Mouse (Mus musculus) liver, postnatal 0 days (tissue): ENCODE data around the gene Rpp38. TPM values are rescaled to one million over a fixed set of nuclear protein-coding genes. Genes with fewer than 3 reads are reported as not detected.

Experiments used
- ATAC-seq: fragments of 200-750 bp; cut with Nextera tagmentation; 2 replicates; pipeline ENCODE4 v1.8.0; 2017; ENCODE audit warnings: mild to moderate bottlenecking, moderate library complexity
- DNase-seq: peaks from one replicate; pipeline ENCODE4 v3.0.0-alpha.2; 2016
- H3K27ac ChIP-seq: fragments of 300-500 bp; sonication (generic); 2 replicates; pipeline ENCODE4 v1.5.1; 2014; ENCODE audit warnings: antibody characterized with exemption, moderate library complexity, mild to moderate bottlenecking, low read depth
- H3K27me3 ChIP-seq: fragments of 300-500 bp; sonication (generic); 2 replicates; pipeline ENCODE4 v1.6.1; 2014; ENCODE audit warnings: low read length, control low read depth, mixed read lengths; ENCODE audit not compliant: insufficient read depth
- H3K36me3 ChIP-seq: fragments of 300-500 bp; sonication (generic); replicated peaks from 2 replicates; pipeline ENCODE4 v1.6.1; 2014; ENCODE audit warnings: mild to moderate bottlenecking, control low read depth, low read length, moderate library complexity, mixed read lengths; ENCODE audit not compliant: insufficient read depth
- H3K4me1 ChIP-seq: fragments of 300-500 bp; sonication (generic); 2 replicates; pipeline ENCODE4 v1.6.1; 2014; ENCODE audit warnings: antibody characterized with exemption, mild to moderate bottlenecking, control low read depth; ENCODE audit not compliant: insufficient read depth
- H3K4me2 ChIP-seq: fragments of 300-500 bp; sonication (generic); 2 replicates; pipeline ENCODE4 v1.6.1; 2014; ENCODE audit warnings: low read depth, mild to moderate bottlenecking, low read length, moderate library complexity, mixed read lengths
- H3K4me3 ChIP-seq: fragments of 300-500 bp; sonication (generic); 2 replicates; pipeline ENCODE4 v1.5.1; 2014; ENCODE audit warnings: low read depth, low read length
- H3K9ac ChIP-seq: fragments of 300-500 bp; sonication (generic); replicated peaks from 2 replicates; pipeline ENCODE4 v1.6.1; 2014; ENCODE audit warnings: mild to moderate bottlenecking, moderate library complexity
- H3K9me3 ChIP-seq: fragments of 300-500 bp; sonication (generic); 2 replicates; pipeline ENCODE4 v1.6.1; 2016; ENCODE audit warnings: mild to moderate bottlenecking, control low read depth, low read length, mixed read lengths
- CTCF ChIP-seq: sonication (generic); IDR thresholded peaks from 2 replicates; pipeline ENCODE4 v1.5.1; 2016; ENCODE audit warnings: antibody characterized with exemption, low read depth
- EP300 ChIP-seq: IDR thresholded peaks from 2 replicates; pipeline ENCODE4 v1.6.1; 2016; ENCODE audit warnings: antibody characterized with exemption, low read depth, mild to moderate bottlenecking
- WGBS: fragments of 180-500 bp; shearing (Covaris S2); extraction: QIAGEN DNeasy Blood & Tissue Kit; methylation state at CpG from one replicate; pipeline ENCODE4 v1.1.7; 2014; ENCODE audit not compliant: insufficient replicate concordance; 5-methylcytosine and 5-hydroxymethylcytosine counted together
- polyA plus RNA-seq: library from polyadenylated mRNA; unstranded; fragments of >200 nt; fragmentation: Nextera tagmentation; extraction: Ambion mirVana; gene quantifications from 2 replicates; pipeline ENCODE4 v1.2.1, GENCODE M21; 2015

Rpp38 gene
- polyA plus RNA-seq, 1 experiment from 2014 or later = 10.3 TPM

- ATAC-seq = no peak
- Histone ChIP-seq H3K9ac (peak overlapping the region; percentile 64), H3K4me3 (no peak overlapping the region)
These were observed 1.3 kb downstream of the Rpp38 start for GRCm38 (mm10) chr2:3331071-3331703.

GRCm38 (mm10) chr2:3327351-3327750 lies 5.1 kb downstream of the Rpp38 start:
- H3K27ac ChIP-seq = no peak overlapping the region
- H3K9me3 ChIP-seq = no peaks in the 10 kb centered on the region
- no peaks in the 10 kb centered on the region for H3K27me3 ChIP-seq
- no peak overlapping the region for H3K4me3 ChIP-seq
- H3K4me1 ChIP-seq = peaks cover 17% of the 10 kb centered on the region
- 20% methylated on average over 1 of the region's 1 CpGs for WGBS
- DNase-seq (peak; percentile 70), ATAC-seq (peak; percentile 47)
- H3K36me3 ChIP-seq = peaks cover 30% of the 10 kb centered on the region
- H3K4me2 ChIP-seq = no peak overlapping the region
- TF ChIP-seq CTCF = peak; percentile 81
- no peak for TF ChIP-seq EP300
- H3K9ac ChIP-seq = no peak overlapping the region

More at GRCm38 (mm10) chr2:3331071-3331703, 1.3 kb downstream of the Rpp38 start:
- Histone ChIP-seq H3K9me3 (no peaks in the 10 kb centered on the region), H3K4me2 (peak overlapping the region; percentile 83), H3K27ac (peak overlapping the region; percentile 69; the same call in 1 of the 2 replicates), H3K36me3 (peaks cover 10% of the 10 kb centered on the region), H3K27me3 (no peaks in the 10 kb centered on the region), H3K4me1 (peaks cover 26% of the 10 kb centered on the region)
- TF ChIP-seq CTCF (no peak), EP300 (no peak)
- DNase-seq = no peak
- WGBS = 47% methylated on average over 5 of the region's 5 CpGs

GRCm38 (mm10) chr2:3326547-3326946 lies 5.9 kb downstream of the Rpp38 start:
- Histone ChIP-seq H3K27ac (no peak overlapping the region), H3K27me3 (no peaks in the 10 kb centered on the region), H3K9me3 (no peaks in the 10 kb centered on the region), H3K4me1 (peaks cover 13% of the 10 kb centered on the region), H3K36me3 (peaks cover 32% of the 10 kb centered on the region), H3K9ac (no peak overlapping the region), H3K4me2 (no peak overlapping the region), H3K4me3 (no peak overlapping the region)
- WGBS = 79% methylated on average over 1 of the region's 1 CpGs
- ATAC-seq = no peak
- no peak for TF ChIP-seq CTCF
- no peak for TF ChIP-seq EP300
- no peak for DNase-seq

- TF ChIP-seq EP300 (no peak), CTCF (no peak)
- no peak overlapping the region for H3K27ac ChIP-seq
- ATAC-seq (no peak), DNase-seq (no peak)
- H3K4me2 ChIP-seq = no peak overlapping the region
- H3K4me1 ChIP-seq = no peaks in the 10 kb centered on the region
- no peaks in the 10 kb centered on the region for H3K27me3 ChIP-seq
- no peak overlapping the region for H3K9ac ChIP-seq
- H3K9me3 ChIP-seq = no peaks in the 10 kb centered on the region
- WGBS = 90% methylated on average over 7 of the region's 7 CpGs
- no peak overlapping the region for H3K4me3 ChIP-seq
- peaks cover 34% of the 10 kb centered on the region for H3K36me3 ChIP-seq
These were observed 7.9 kb downstream of the Rpp38 start for GRCm38 (mm10) chr2:3324381-3325130.

GRCm38 (mm10) chr2:3323132-3323531 lies 9.3 kb downstream of the Rpp38 start:
- Histone ChIP-seq H3K9me3 (no peaks in the 10 kb centered on the region), H3K4me1 (no peaks in the 10 kb centered on the region), H3K27me3 (no peaks in the 10 kb centered on the region), H3K4me3 (no peak overlapping the region), H3K4me2 (no peak overlapping the region), H3K36me3 (peaks cover 30% of the 10 kb centered on the region), H3K9ac (no peak overlapping the region), H3K27ac (no peak overlapping the region)
- WGBS = 76% methylated on average over 2 of the region's 2 CpGs
- no peak for DNase-seq
- no peak for ATAC-seq
- TF ChIP-seq CTCF (no peak), EP300 (no peak)

GRCm38 (mm10) chr2:3305426-3306025 lies 26.9 kb downstream of the Rpp38 start:
- H3K27ac ChIP-seq = no peak overlapping the region
- no peak overlapping the region for H3K9ac ChIP-seq
- 80% methylated on average over 3 of the region's 3 CpGs for WGBS
- TF ChIP-seq CTCF (no peak), EP300 (no peak)
- ATAC-seq (no peak), DNase-seq (no peak)
- H3K4me1 ChIP-seq = no peaks in the 10 kb centered on the region
- no peaks in the 10 kb centered on the region for H3K27me3 ChIP-seq
- H3K36me3 ChIP-seq = no peaks in the 10 kb centered on the region; the same call in 1 of the 2 replicates
- H3K9me3 ChIP-seq = no peaks in the 10 kb centered on the region
- no peak overlapping the region for H3K4me2 ChIP-seq
- no peak overlapping the region for H3K4me3 ChIP-seq
